In genomic region chr7:140188391-140189328, GRCm38 (mm10) we compare ENCODE assay signal across 11 mouse cellular contexts. TPM values are rescaled to one million over a fixed set of nuclear protein-coding genes. Genes with fewer than 3 reads are reported as not detected.
A peak's percentile ranks its signal among the peaks of the same experiment; 100 is the strongest.
DNase-seq lines count a peak whose midpoint lies in the region; ATAC-seq lines count a peak whose summit lies in the region.
"Had no signal": no experiment of that assay in that cellular context is flagged by ENCODE, and none has a peak within 500 bp of the region (broad histone marks: within the 10 kb centered on the region; RNA-seq: fewer than 3 reads in every experiment).

No protein-coding gene starts in this region.

- H3K4me2 ChIP-seq in heart, embryonic 12.5 days = no peak overlapping the region

- H3K9ac ChIP-seq in heart, embryonic 12.5 days = no peak overlapping the region

- no peaks in the 10 kb centered on the region for H3K4me1 ChIP-seq in heart, embryonic 10.5 days
- no peaks in the 10 kb centered on the region for H3K4me1 ChIP-seq in heart, embryonic 12.5 days (replicated peaks)

- H3K27me3 ChIP-seq in heart, embryonic 10.5 days (ENCODE audit: insufficient read depth, poor library complexity, severe bottlenecking) = no peaks in the 10 kb centered on the region; the same call in 1 of the 2 replicates
- no peaks in the 10 kb centered on the region; the same call in 1 of the 2 replicates for H3K27me3 ChIP-seq in heart, embryonic 12.5 days (replicated peaks)

- H3K9me3 ChIP-seq in heart, embryonic 10.5 days = no peaks in the 10 kb centered on the region
- H3K9me3 ChIP-seq in heart, embryonic 12.5 days (replicated peaks) = no peaks in the 10 kb centered on the region

- WGBS in heart, embryonic 10.5 days = 53% methylated on average over 4 of the region's 4 CpGs
- 45% methylated on average over 4 of the region's 4 CpGs for WGBS in heart, embryonic 12.5 days

- ATAC-seq in heart, embryonic 12.5 days (ENCODE audit: insufficient number of reproducible peaks, low FRiP score) = no peak
- ATAC-seq in activated CD4-positive, CD25-positive, alpha-beta regulatory T cell, adult 4 months = no peak

- H3K27ac ChIP-seq in heart, embryonic 10.5 days = no peak overlapping the region
- no peak overlapping the region for H3K27ac ChIP-seq in heart, embryonic 12.5 days (ENCODE audit: poor library complexity, severe bottlenecking)

- H3K4me3 ChIP-seq in heart, embryonic 10.5 days = no peak overlapping the region
- no peak overlapping the region for H3K4me3 ChIP-seq in heart, embryonic 12.5 days
- H3K4me3 ChIP-seq: myocyte had no signal

- H3K36me3 ChIP-seq in heart, embryonic 10.5 days = no peaks in the 10 kb centered on the region
- no peaks in the 10 kb centered on the region for H3K36me3 ChIP-seq in heart, embryonic 12.5 days

- DNase-seq in heart, embryonic 10.5 days (ENCODE audit: low spot score) = peak; percentile 61
- DNase-seq in A20 (ENCODE audit: low read depth, low spot score) (peak; percentile 54), R1 (ENCODE audit: low read depth, low spot score) (peak; percentile 72)
- DNase-seq in layer of hippocampus, postnatal 10 days (ENCODE audit: low spot score in 2 of 2) = peak; percentile 19 to 41
- no peak for DNase-seq in cerebellum, adult 18-20 months
- no peak for DNase-seq in adrenal gland, adult 2 months

RNA-seq across cellular contexts. Expression of gene Olfr523, which starts 15.6 kb away (rescaled TPM):
- polyA plus RNA-seq in heart, embryonic 10.5 days (2016; fragmentation: Nextera tagmentation; extraction: Ambion mirVana) = not detected in 2 replicates
- not detected in 2 replicates for polyA plus RNA-seq in heart, embryonic 12.5 days (2016; fragmentation: Nextera tagmentation; extraction: Ambion mirVana)
- not detected for total RNA-seq in layer of hippocampus, postnatal 10 days (2021)
- polyA plus RNA-seq in activated CD4-positive, CD25-positive, alpha-beta regulatory T cell, adult 4 months (2017; shearing (Covaris generic)) = not detected
- total RNA-seq in adrenal gland, adult 2 months (2021) = not detected
- polyA plus RNA-seq in adrenal gland, adult 2 months (2012; rRNA removed) = not detected in 2 replicates
- polyA plus RNA-seq: myocyte; stomach, embryonic 14.5 days had no signal

RNA-seq across cellular contexts. Expression of gene Olfr524, which starts 17.1 kb away (rescaled TPM):
- not detected in 2 replicates for polyA plus RNA-seq in heart, embryonic 10.5 days (2016; fragmentation: Nextera tagmentation; extraction: Ambion mirVana)
- not detected in 2 replicates for polyA plus RNA-seq in heart, embryonic 12.5 days (2016; fragmentation: Nextera tagmentation; extraction: Ambion mirVana)
- not detected for total RNA-seq in layer of hippocampus, postnatal 10 days (2021)
- under 1 TPM in 1 of 2 experiments, not detected in 1; 0.17 TPM for polyA plus RNA-seq in activated CD4-positive, CD25-positive, alpha-beta regulatory T cell, adult 4 months (2017; shearing (Covaris generic))
- not detected for total RNA-seq in adrenal gland, adult 2 months (2021)
- not detected in 2 replicates for polyA plus RNA-seq in adrenal gland, adult 2 months (2012; rRNA removed)
- total RNA-seq: layer of hippocampus, postnatal 36 days had no signal
- polyA plus RNA-seq: myocyte; stomach, embryonic 14.5 days had no signal

RNA-seq across cellular contexts. Expression of gene Olfr522, which starts 24.1 kb away (rescaled TPM):
- polyA plus RNA-seq in heart, embryonic 10.5 days (2016; fragmentation: Nextera tagmentation; extraction: Ambion mirVana) = not detected in 2 replicates
- not detected in 2 replicates for polyA plus RNA-seq in heart, embryonic 12.5 days (2016; fragmentation: Nextera tagmentation; extraction: Ambion mirVana)
- not detected for total RNA-seq in layer of hippocampus, postnatal 10 days (2021)
- not detected for polyA plus RNA-seq in activated CD4-positive, CD25-positive, alpha-beta regulatory T cell, adult 4 months (2017; shearing (Covaris generic))
- not detected for total RNA-seq in adrenal gland, adult 2 months (2021)
- polyA plus RNA-seq in adrenal gland, adult 2 months (2012; rRNA removed) = not detected in 2 replicates
- total RNA-seq: layer of hippocampus, postnatal 36 days had no signal
- polyA plus RNA-seq: myocyte; stomach, embryonic 14.5 days had no signal

RNA-seq across cellular contexts. Expression of gene Cd163l1, which starts 29.4 kb away (rescaled TPM):
- not detected in 2 replicates for polyA plus RNA-seq in heart, embryonic 10.5 days (2016; fragmentation: Nextera tagmentation; extraction: Ambion mirVana)
- not detected in 2 replicates for polyA plus RNA-seq in heart, embryonic 12.5 days (2016; fragmentation: Nextera tagmentation; extraction: Ambion mirVana)
- total RNA-seq in layer of hippocampus, postnatal 10 days (2021) = under 1 TPM; 0.64 to 0.78 TPM
- polyA plus RNA-seq in activated CD4-positive, CD25-positive, alpha-beta regulatory T cell, adult 4 months (2017; shearing (Covaris generic)) = under 1 TPM in 1 of 2 experiments, not detected in 1; 0.15 TPM
- total RNA-seq in adrenal gland, adult 2 months (2021) = not detected
- 0.08 TPM in 1 of 2 replicates, not detected in the other for polyA plus RNA-seq in adrenal gland, adult 2 months (2012; rRNA removed)
- polyA plus RNA-seq: myocyte had no signal

RNA-seq across cellular contexts. Expression of gene Sprn, which starts 34.0 kb away (rescaled TPM):
- polyA plus RNA-seq in heart, embryonic 10.5 days (2016; fragmentation: Nextera tagmentation; extraction: Ambion mirVana) = 0.10 TPM in 1 of 2 replicates, not detected in the other
- 0.08 TPM in 1 of 2 replicates, not detected in the other for polyA plus RNA-seq in heart, embryonic 12.5 days (2016; fragmentation: Nextera tagmentation; extraction: Ambion mirVana)
- 100 to 1,000 TPM; 145 to 155 TPM for total RNA-seq in layer of hippocampus, postnatal 10 days (2021)
- not detected for polyA plus RNA-seq in activated CD4-positive, CD25-positive, alpha-beta regulatory T cell, adult 4 months (2017; shearing (Covaris generic))
- 1 to 10 TPM in 1 of 2 experiments, under 1 TPM in 1; 0.55 to 1.2 TPM for total RNA-seq in adrenal gland, adult 2 months (2021)
- polyA plus RNA-seq in adrenal gland, adult 2 months (2012; rRNA removed) = 0.99 and 2.4 TPM in 2 replicates
- polyA plus RNA-seq: myocyte had no signal

Comparison
In these comparisons a context has a peak if more than half of its experiments do, and no peak if none do; other contexts are left out.
1. DNase-seq: peak in heart, embryonic 10.5 days (single experiment), A20 (single experiment), R1 (single experiment) and layer of hippocampus, postnatal 10 days (2 of 2); none in cerebellum, adult 18-20 months (0 of 2) and adrenal gland, adult 2 months (single experiment).